ENCODE assay signal across 9 mouse cellular contexts in the genomic region with DNA sequence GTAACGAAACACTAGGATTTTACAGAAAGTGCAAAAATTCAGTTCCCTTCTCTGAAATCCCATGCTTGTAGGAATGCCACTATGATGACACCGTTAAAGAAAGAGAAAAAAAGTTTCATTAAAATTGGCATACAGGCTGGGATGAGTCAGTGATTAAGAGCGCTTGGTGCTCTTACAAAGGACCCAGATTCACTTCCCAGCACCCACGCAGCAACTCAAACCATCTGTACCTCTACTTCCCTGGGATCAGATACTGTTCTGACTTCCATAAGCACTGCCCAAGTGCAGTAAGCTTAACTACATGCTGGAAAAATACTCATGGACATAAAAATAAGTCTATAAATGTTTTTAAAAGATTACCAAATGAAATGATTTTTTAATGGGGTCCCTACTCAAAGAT.
"Had no signal": no experiment of that assay in that cellular context is flagged by ENCODE, and none has a peak within 500 bp of the region (broad histone marks: within the 10 kb centered on the region; RNA-seq: fewer than 3 reads in every experiment).

No protein-coding gene starts in this region.

- ATAC-seq: inflammation-experienced regulatory T-cells, adult 6 months; intestine, postnatal 0 days had no signal

- DNase-seq: kidney, adult 8-10 months; kidney, postnatal 25 days; lung, embryonic 14.5 days; lung, postnatal 10 days; lung, postnatal 4 days; midbrain, embryonic 14.5 days; thymus, postnatal 14 days had no signal
